7 mouse cellular contexts compared by ENCODE assay signal in the genomic region with DNA sequence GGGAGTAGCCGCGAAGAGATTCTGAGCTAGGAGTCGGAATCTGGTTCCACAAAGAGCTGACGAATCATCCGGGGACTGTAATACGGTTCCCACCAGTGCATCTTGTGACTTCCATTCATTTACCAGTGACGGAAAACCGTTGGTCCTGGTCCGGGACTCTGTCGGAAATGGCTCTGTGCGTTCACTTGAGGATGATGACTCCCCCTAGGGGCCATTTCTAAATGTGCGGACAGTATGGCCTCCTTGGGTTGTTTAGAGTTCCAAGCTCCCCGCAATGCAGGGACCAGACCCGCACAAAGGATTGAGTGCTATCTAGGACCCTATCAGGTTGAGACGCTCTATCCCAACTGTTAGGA. TPM values are rescaled to one million over a fixed set of nuclear protein-coding genes. Genes with fewer than 3 reads are reported as not detected.
DNase-seq lines count a peak whose midpoint lies in the region; TF ChIP-seq lines count a peak whose summit lies in the region.

Arl2 (minus strand) TSS at position 155 of the 356 bp plus-strand sequence.

- peak within 1 kb of the TSS; percentile 98 for H3K27ac ChIP-seq in cortical plate, adult 2 months (ENCODE audit: insufficient read depth, low read length)

- peaks cover 3% of the 10 kb centered on the region; the same call in 1 of the 2 replicates for H3K4me1 ChIP-seq in cortical plate, adult 2 months (ENCODE audit: control insufficient read depth, insufficient read depth, low read length)
- H3K4me1 ChIP-seq in megakaryocyte, embryonic 14.5 days: peaks cover 32% of the 10 kb centered on the region

- peak; percentile 50 for TF ChIP-seq CTCF in cortical plate, adult 2 months (IDR thresholded peaks at IDR 0.05; ENCODE audit: extremely low read depth, insufficient read depth, low read length)

- TF ChIP-seq POLR2A in cortical plate, adult 2 months (IDR thresholded peaks at IDR 0.05; ENCODE audit: extremely low read depth, insufficient read depth, low read length): no peak; the same call in 1 of the 2 replicates

- peaks cover 22% of the 10 kb centered on the region for H3K36me3 ChIP-seq in megakaryocyte, embryonic 14.5 days (replicated peaks; ENCODE audit: low read length)

- peak; percentile 61 to 65 for DNase-seq in adrenal gland, adult 18-20 months (ENCODE audit: low spot score in 2 of 2)
- peak; percentile 57 to 60 for DNase-seq in gastrocnemius, adult 8-10 months (ENCODE audit: low spot score in 2 of 2)
- DNase-seq in induced T-regulatory cell, adult 2 months (ENCODE audit: low read depth): peak; percentile 95
- peak in 1 of 2 experiments; percentile 83 for DNase-seq in left cerebral cortex, adult 8-10 months (ENCODE audit: low spot score in 2 of 2)
- peak; percentile 75 for DNase-seq in right cerebral cortex, postnatal 25 days

- H3K4me3 ChIP-seq in cortical plate, adult 2 months (ENCODE audit: insufficient read depth, low read length): peak within 1 kb of the TSS; percentile 77
- H3K4me3 ChIP-seq in megakaryocyte, embryonic 14.5 days (replicated peaks): peak within 1 kb of the TSS; percentile 100

- H3K27me3 ChIP-seq in megakaryocyte, embryonic 14.5 days (replicated peaks): peaks cover 18% of the 10 kb centered on the region

- H3K9me3 ChIP-seq in megakaryocyte, embryonic 14.5 days: no peaks in the 10 kb centered on the region

RNA-seq across cellular contexts. Expression of gene Arl2, which starts in this region (rescaled TPM):
- 10 to 100 TPM; 84.7 to 87.7 TPM for total RNA-seq in adrenal gland, adult 18-20 months (2021)
- polyA plus RNA-seq in cortical plate, adult 2 months (2012; rRNA removed): 123 and 135 TPM in 2 replicates
- total RNA-seq in gastrocnemius, adult 8-10 months (2022): 10 to 100 TPM; 68.5 to 81.8 (median 69.9) TPM
- total RNA-seq in left cerebral cortex, adult 8-10 months (2022): 100 to 1,000 TPM in 2 of 4 experiments, 10 to 100 TPM in 2; 89.4 to 109 (median 102) TPM
- polyA plus RNA-seq in megakaryocyte, embryonic 14.5 days (2012; ENCODE audit: insufficient read depth, low replicate concordance): 46.0 and 68.7 TPM in 2 replicates
